Mouse (Mus musculus) myocyte (in vitro differentiated cells): ENCODE measurements around the gene Tln2.

Source experiments
- E2F4 ChIP-seq: IDR thresholded peaks from one replicate; pipeline ENCODE4 v1.6.1; 2011; ENCODE audit warnings: mild to moderate bottlenecking, control low read depth, moderate library complexity; ENCODE audit not compliant: insufficient read depth
- MAX ChIP-seq: IDR thresholded peaks from one replicate; pipeline ENCODE4 v1.6.1; 2011; ENCODE audit warnings: low read depth, mild to moderate bottlenecking, control low read depth
- MYOG ChIP-seq, 3 experiments: IDR thresholded peaks; one replicate each; pipeline ENCODE4 v1.6.1; 2011; ENCODE audit warnings: control low read depth in 2 of 3, low read depth in 2 of 3, mild to moderate bottlenecking in 2 of 3; ENCODE audit not compliant: insufficient read length in 2 of 3, control insufficient read depth in 1 of 3, insufficient read depth in 1 of 3
- POLR2A ChIP-seq: IDR thresholded peaks from one replicate; pipeline ENCODE4 v1.6.1; 2011; ENCODE audit warnings: low read depth, mild to moderate bottlenecking, control low read depth, moderate library complexity; ENCODE audit not compliant: insufficient read length
- POLR2AphosphoS2 ChIP-seq: IDR thresholded peaks from one replicate; pipeline ENCODE4 v1.6.1; 2011; ENCODE audit warnings: low read depth, control low read depth; ENCODE audit not compliant: insufficient read length
- REST ChIP-seq: IDR thresholded peaks from one replicate; pipeline ENCODE4 v1.6.1; 2011; ENCODE audit warnings: mild to moderate bottlenecking, control low read depth, moderate library complexity; ENCODE audit not compliant: insufficient read depth, insufficient read length
- USF1 ChIP-seq: IDR thresholded peaks from one replicate; pipeline ENCODE4 v1.6.1; 2011; ENCODE audit warnings: low read depth, mild to moderate bottlenecking, control low read depth, moderate library complexity

GRCm38 (mm10) chr9:67495350-67495749, 64.2 kb downstream of the Tln2 start:
- TF ChIP-seq USF1 (no peak), REST (no peak), POLR2A (no peak), MYOG (IDR thresholded peaks at IDR 0.05; ENCODE audit: control insufficient read depth in 1 of 3, insufficient read depth in 1 of 3, insufficient read length in 2 of 3, low read depth in 2 of 3) (no peak), E2F4 (no peak), POLR2AphosphoS2 (no peak), MAX (no peak)
